Mouse (Mus musculus): ENCODE data around the gene Rab42.

Gene Rab42

GRCm38 (mm10) chr4:132302939-132303479 is at the start of gene Rab42:
Rab42 (minus strand) TSS chr4:132303385.
- peak; percentile 59 for DNase-seq (ENCODE audit: low spot score)

GRCm38 (mm10) chr4:132352739-132353138 is 49.6 kb upstream of the Rab42 start:
- DNase-seq (ENCODE audit: low spot score) = no peak

DNA sequence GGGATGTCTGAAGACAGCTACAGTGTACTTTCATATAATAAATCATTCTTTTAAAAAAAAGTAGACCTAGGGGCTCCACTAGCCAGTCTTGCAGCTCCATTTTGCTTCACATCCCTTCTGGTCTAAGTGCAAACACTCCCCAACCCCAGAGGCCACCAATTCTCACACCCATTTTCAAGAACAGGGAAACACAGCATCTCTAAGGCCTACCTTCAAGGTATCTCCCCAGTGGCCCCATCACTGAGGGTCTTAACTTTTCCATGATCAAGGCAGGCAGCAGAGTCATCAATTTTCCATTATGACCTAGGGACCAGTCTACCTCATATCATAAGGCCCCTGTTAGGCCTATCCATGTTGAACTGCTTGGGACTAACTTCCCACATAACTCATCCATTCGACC is 48.2 kb upstream of the Rab42 start:
- no peak for DNase-seq (ENCODE audit: low spot score)

DNA sequence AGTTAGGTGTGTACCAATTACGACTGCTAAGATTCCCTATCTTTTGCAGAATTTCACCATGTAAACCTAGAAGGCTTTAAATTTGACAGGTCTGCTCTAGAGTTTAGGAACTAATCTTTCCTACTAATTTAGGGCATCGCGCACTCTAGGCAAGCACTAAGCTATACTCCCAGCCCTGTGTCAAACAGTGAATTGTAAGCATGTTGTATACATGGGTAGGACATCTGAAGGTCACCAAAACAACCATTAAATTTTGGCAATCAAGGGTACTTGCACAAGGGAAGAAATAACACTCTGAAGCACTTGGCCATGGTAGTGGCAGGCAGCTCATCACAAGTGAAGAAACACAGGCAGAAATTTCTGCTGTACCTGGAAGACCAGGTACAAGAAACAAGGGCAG is 47.7 kb upstream of the Rab42 start:
- DNase-seq (ENCODE audit: low spot score) = no peak

DNA sequence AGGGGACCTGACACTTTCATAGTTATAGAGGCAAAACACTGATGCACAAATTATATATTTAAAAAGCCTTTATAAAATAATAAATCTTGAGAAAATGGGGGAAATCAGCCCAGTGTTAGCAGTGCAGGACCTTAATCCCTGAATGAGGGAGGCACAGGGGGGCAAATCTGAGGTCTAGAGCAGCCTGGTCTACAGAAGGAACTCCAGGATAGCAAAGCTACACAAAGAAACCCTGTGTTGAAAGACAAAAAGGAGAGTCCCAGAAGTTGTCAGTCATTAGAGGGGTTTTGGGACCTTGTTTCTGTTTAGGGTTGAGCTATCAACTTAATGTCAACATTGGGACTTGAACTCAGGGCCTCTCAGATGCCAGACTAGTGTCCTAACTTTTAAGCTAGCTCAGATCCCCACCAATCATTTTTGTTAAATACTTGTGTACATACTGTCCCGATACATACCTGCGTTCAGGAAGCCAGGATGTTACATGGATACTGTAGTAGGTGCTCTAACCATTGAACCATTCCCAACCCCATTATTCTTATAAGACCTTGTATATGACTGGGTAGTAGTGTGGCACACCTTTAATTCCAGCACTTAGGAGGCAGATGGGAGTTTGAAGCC is 47.0 kb upstream of the Rab42 start:
- DNase-seq (ENCODE audit: low spot score) = no peak

DNA sequence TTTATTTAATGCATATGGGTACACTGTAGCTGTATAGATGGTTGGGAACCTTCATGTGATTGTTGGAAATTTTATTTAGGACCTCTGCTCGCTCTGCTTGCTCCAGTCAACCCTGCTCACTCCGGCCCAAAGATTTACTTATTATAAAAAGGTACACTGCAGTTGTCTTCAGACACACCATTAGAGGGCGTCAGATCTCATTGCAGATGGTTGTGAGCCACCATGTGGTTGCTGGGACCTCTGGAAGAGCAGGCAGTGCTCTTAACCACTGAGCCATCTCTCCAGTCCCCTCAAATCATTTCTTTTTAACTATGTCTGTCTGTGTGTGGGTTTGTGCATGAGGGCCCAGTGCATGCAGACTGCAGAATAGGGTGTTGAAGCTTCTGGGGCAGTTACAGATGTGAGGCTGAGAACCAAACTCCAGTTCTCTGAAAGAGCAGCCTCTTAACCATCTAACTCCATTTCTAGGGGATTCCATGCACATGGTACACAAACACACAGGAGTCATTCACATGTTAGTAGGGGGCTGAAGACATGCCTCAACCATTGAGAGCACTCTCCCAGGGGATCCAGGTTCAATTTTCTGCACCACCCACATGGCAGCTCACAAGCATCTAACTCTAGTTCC is 46.4 kb upstream of the Rab42 start:
- no peak for DNase-seq (ENCODE audit: low spot score)

- DNase-seq (ENCODE audit: low spot score) = no peak
Measured at GRCm38 (mm10) chr4:132346661-132347060, 43.5 kb upstream of the Rab42 start.

DNA sequence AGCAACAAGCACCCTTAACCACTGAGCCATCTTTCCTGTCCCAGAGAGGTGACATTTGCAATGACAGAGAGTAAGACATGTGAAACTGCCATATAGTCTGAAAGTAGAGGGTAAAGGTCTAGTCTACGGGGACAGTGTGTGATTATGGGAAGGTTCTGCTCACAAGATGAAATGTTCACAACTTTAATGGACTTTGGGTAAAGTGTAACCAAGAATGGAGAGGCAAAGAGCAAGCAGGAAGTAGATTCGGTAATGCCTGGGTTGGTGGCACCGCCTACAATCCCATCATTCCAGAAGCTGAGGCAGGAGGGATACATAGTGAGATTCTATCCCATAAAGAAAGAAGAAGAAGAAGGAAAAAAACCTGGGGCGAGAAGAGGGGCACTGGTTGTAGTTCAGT is 43.1 kb upstream of the Rab42 start:
- no peak for DNase-seq (ENCODE audit: low spot score)

- DNase-seq (ENCODE audit: low spot score) = no peak
Measured at GRCm38 (mm10) chr4:132345843-132346212, 42.6 kb upstream of the Rab42 start.

- peak; percentile 96 for DNase-seq (ENCODE audit: low spot score)
Measured at GRCm38 (mm10) chr4:132345135-132345842, 42.1 kb upstream of the Rab42 start.

GRCm38 (mm10) chr4:132344403-132345134 is 41.4 kb upstream of the Rab42 start:
- DNase-seq (ENCODE audit: low spot score) = no peak

GRCm38 (mm10) chr4:132341451-132341850 is 38.3 kb upstream of the Rab42 start:
- no peak for DNase-seq (ENCODE audit: low spot score)

- no peak for DNase-seq (ENCODE audit: low spot score)
Measured at GRCm38 (mm10) chr4:132338943-132339342, 35.8 kb upstream of the Rab42 start.

GRCm38 (mm10) chr4:132332880-132333279 is 29.7 kb upstream of the Rab42 start:
- no peak for DNase-seq (ENCODE audit: low spot score)

DNA sequence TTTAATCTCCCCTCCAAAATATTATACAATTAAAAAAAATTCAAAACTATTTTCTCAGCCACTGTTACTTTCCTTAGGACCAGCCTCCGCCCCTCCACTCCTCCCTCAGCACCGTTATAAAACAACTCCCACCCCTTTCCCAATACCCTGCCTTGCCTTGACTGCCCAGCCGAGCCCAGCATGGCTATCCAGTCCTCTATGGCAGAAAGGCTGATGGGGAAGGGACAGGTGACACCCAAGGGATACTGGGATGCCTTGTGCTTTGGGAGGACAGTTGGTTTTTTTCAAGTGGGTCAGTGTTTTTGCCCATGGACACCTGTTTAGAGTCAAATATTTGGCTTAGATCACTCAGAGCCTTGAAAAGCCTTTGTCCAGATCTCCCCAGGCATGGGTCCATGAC is 28.8 kb upstream of the Rab42 start:
- DNase-seq (ENCODE audit: low spot score) = no peak

DNA sequence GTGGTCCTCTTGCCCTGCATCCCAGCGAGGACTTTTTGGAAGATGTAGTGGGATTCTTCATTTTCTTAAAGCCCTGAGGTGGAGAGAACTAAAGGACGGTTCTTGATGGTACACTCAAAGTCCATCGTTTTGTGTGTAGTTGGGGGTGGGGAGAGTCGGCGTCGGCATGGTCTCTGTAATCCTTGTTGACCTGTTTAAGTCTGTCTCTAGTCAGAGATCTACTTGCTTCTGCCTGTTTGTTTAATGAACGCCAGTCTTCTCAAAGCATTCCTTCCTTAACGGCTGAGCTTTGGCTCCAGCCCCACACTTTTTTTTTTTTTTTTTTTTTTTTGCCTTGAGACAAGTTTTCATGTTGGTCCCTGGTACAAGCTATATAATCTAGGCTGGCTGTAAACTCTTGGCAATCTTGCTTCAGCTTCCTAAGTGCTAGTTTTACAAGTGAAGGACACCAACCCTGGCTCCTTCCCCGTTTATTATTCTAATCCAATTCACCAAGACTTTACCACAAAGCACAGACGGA is 26.7 kb upstream of the Rab42 start:
- no peak for DNase-seq (ENCODE audit: low spot score)

GRCm38 (mm10) chr4:132329115-132329834 is 26.1 kb upstream of the Rab42 start, which contains the start of gene Trnau1ap:
Trnau1ap (minus strand) TSS chr4:132329538.
- DNase-seq (ENCODE audit: low spot score) = peak; percentile 91

DNA sequence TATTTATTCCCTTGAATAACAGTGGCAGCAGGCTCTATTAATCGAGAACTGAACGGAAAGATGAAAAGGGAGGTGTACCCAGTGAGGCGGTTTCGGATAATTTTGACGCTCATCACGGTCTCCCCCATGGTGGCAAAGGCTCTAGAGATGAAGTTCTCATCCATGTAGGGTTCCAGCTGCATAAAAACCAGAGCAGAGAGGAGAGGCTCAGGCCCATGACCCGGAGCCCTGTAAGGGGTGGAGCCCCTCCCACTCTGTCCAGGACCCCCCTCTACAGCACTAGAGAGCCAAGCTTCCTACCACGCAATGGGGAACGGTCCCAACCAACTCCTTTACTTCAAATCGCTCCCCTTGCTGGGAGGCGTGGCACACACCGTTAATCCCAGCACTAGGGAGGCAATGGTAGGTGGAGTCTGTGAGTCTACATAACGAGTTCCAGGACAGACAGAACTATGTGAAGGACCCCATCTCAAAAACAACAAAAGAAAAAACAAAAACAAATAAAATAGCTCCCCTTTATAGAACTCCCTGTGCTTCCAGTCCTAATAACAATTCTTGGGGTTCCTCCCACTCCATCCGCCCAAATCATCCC is 25.3 kb upstream of the Rab42 start:
- DNase-seq (ENCODE audit: low spot score) = no peak

GRCm38 (mm10) chr4:132326481-132326880 is 23.3 kb upstream of the Rab42 start:
- no peak for DNase-seq (ENCODE audit: low spot score)

- DNase-seq (ENCODE audit: low spot score) = no peak
Measured at GRCm38 (mm10) chr4:132315711-132316110, 12.5 kb upstream of the Rab42 start.

DNA sequence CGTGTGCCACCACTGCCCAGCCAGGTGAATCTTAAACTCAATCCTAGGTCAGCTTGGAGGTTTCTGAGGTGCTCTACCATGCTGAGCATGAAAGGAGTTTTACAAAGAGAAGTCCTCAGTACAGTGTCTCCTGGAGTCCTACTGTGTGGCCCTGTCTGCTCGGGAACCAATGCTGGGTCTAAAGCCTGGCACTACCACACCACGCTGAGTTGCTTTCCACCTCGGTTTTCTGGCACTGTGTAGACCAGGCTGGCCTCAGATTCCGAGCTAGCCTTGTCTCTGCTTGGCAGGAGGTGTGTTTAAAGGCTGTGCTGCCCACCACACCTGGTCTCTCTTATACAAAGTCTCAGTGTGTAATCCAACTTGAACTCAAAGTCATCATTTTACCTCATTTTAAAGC is 9.4 kb upstream of the Rab42 start:
- no peak for DNase-seq (ENCODE audit: low spot score)
